Mouse (Mus musculus) olfactory bulb, adult 2 months (tissue): ENCODE data around the gene Fam71e1.

ENCODE experiments used
- CTCF ChIP-seq: fragments of 200-500 bp; IDR thresholded peaks from 2 replicates; pipeline ENCODE4 v1.5.1; 2012; ENCODE audit warnings: low read depth, mild to moderate bottlenecking, low read length, moderate library complexity; ENCODE audit not compliant: insufficient read depth
- POLR2A ChIP-seq: fragments of 200-500 bp; IDR thresholded peaks from 2 replicates; pipeline ENCODE4 v1.6.1; 2012; ENCODE audit warnings: mild to moderate bottlenecking, low read depth, low read length, moderate library complexity; ENCODE audit not compliant: insufficient read depth

DNA sequence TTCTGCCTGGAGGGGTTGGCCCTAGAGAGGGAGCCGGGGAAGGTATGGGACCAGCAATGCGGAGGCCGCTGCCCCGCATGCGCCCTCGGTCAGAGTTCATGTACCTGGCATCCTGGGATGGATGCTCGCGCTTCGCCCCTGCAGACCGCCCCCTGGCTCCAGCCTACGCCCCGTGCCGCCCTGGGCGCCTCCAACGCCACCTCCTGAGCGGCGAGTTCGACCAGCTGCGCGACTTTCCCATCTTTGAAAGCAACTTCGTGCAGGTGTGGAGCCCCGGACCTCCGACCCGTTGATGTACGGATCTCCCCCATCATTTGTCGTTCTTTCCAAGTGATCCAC is 359 bp downstream of the Fam71e1 start:
- TF ChIP-seq POLR2A, result 0 out of 2 replicates have a peak, but pooled peaks have one; percentile 1
- no peak for TF ChIP-seq CTCF
